13 mouse cellular contexts compared by ENCODE assay signal in the genomic region with DNA sequence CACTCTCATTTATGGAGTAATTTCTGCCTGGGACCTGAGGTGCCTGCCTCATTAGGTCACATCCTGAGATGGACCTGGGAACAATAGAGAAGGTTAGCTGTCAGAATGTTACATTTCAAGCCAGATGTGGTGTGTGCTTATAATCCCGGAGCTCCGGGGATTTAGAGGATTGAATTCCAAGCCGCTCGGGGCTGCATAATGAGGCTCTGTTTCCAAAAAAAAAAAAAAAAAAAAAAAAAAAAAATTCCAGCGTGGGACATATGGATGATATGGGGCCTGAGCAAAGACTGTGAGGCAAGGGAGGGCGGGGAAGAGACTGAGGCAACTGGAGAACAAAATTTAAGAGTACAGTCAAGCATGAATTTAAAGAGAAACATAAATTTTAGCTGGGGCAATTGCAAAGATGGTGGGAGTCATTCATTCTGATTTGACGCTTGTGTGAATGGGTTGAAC. TPM values are rescaled to one million over a fixed set of nuclear protein-coding genes. Genes with fewer than 3 reads are reported as not detected.
DNase-seq lines count a peak whose midpoint lies in the region; ATAC-seq and TF ChIP-seq lines count a peak whose summit lies in the region.
"Had no signal": no experiment of that assay in that cellular context is flagged by ENCODE, and none has a peak within 500 bp of the region (broad histone marks: within the 10 kb centered on the region; RNA-seq: fewer than 3 reads in every experiment).

No protein-coding gene starts in this region.

- ATAC-seq in heart, embryonic 15.5 days (replicated peaks; ENCODE audit: insufficient number of reproducible peaks, insufficient read depth, low FRiP score, low read depth): no peak
- ATAC-seq in embryonic facial prominence, embryonic 13.5 days (ENCODE audit: insufficient number of reproducible peaks, insufficient read depth, low FRiP score, low TSS enrichment, low read depth): peak; percentile 33; the same call in 1 of the 2 replicates
- 0 out of 2 replicates have a peak, but pooled peaks have one; percentile 40 for ATAC-seq in limb, embryonic 15.5 days (ENCODE audit: insufficient number of reproducible peaks, low FRiP score, low TSS enrichment, low read depth)
- no peak for ATAC-seq in megakaryocyte-erythroid progenitor cell, adult 5-6 weeks (replicated peaks; ENCODE audit: low FRiP score, low TSS enrichment, poor library complexity, severe bottlenecking)
- ATAC-seq in frontal cortex, adult (ENCODE audit: low TSS enrichment): no peak
- no peak for ATAC-seq in megakaryocyte, adult 5-6 weeks (ENCODE audit: poor library complexity, severe bottlenecking)

- peak overlapping the region; percentile 40; the same call in 1 of the 2 replicates for H3K27ac ChIP-seq in heart, embryonic 15.5 days
- H3K27ac ChIP-seq in ES-E14 (ENCODE audit: insufficient read depth, low read depth, low read length, poor library complexity, severe bottlenecking): no peak overlapping the region
- H3K27ac ChIP-seq in embryonic facial prominence, embryonic 13.5 days: peak overlapping the region; percentile 91
- peak overlapping the region; percentile 40 for H3K27ac ChIP-seq in limb, embryonic 15.5 days

- 0 out of 2 replicates have a peak, but pooled peaks cover 3% of the 10 kb centered on the region for H3K36me3 ChIP-seq in heart, embryonic 15.5 days
- H3K36me3 ChIP-seq in ES-E14 (ENCODE audit: control insufficient read depth, insufficient read depth, low read length, poor library complexity, severe bottlenecking): peaks cover 4% of the 10 kb centered on the region; the same call in 1 of the 2 replicates
- no peaks in the 10 kb centered on the region for H3K36me3 ChIP-seq in embryonic facial prominence, embryonic 13.5 days
- H3K36me3 ChIP-seq in limb, embryonic 15.5 days: 0 out of 2 replicates have a peak, but pooled peaks cover 3% of the 10 kb centered on the region

- no peak overlapping the region for H3K9ac ChIP-seq in heart, embryonic 15.5 days
- no peak overlapping the region for H3K9ac ChIP-seq in ES-E14 (ENCODE audit: insufficient read depth, low read depth, low read length, poor library complexity, severe bottlenecking)
- H3K9ac ChIP-seq in embryonic facial prominence, embryonic 13.5 days: 0 out of 2 replicates have a peak overlapping the region, but pooled peaks have one; percentile 27
- no peak overlapping the region for H3K9ac ChIP-seq in limb, embryonic 15.5 days

- WGBS in heart, embryonic 15.5 days: 33% methylated on average over 7 of the region's 7 CpGs
- 5% methylated on average over 7 of the region's 7 CpGs for WGBS in embryonic facial prominence, embryonic 13.5 days
- 13% methylated on average over 7 of the region's 7 CpGs for WGBS in limb, embryonic 15.5 days

- no peaks in the 10 kb centered on the region for H3K9me3 ChIP-seq in heart, embryonic 15.5 days (replicated peaks)
- H3K9me3 ChIP-seq in ES-E14 (ENCODE audit: control insufficient read depth, insufficient read depth, low read depth, low read length): no peaks in the 10 kb centered on the region
- H3K9me3 ChIP-seq in embryonic facial prominence, embryonic 13.5 days: no peaks in the 10 kb centered on the region
- H3K9me3 ChIP-seq in limb, embryonic 15.5 days: no peaks in the 10 kb centered on the region

- no peak for DNase-seq in heart, postnatal 4 days
- no peak for DNase-seq in ES-E14 (ENCODE audit: low read depth, low spot score)
- DNase-seq: cerebellum, postnatal 10 days; kidney, postnatal 36 days; thymus, postnatal 14 days had no signal

- H3K4me1 ChIP-seq in heart, embryonic 15.5 days (replicated peaks): peaks cover 33% of the 10 kb centered on the region
- H3K4me1 ChIP-seq in ES-E14 (ENCODE audit: control insufficient read depth in 2 of 2, insufficient read depth in 2 of 2, low read length in 2 of 2, poor library complexity in 1 of 2): peaks cover 5 to 20% of the 10 kb centered on the region in 2 experiments; a peak in 3 of 4 replicates
- peaks cover 43% of the 10 kb centered on the region for H3K4me1 ChIP-seq in embryonic facial prominence, embryonic 13.5 days
- peaks cover 28% of the 10 kb centered on the region for H3K4me1 ChIP-seq in limb, embryonic 15.5 days

- no peaks in the 10 kb centered on the region for H3K27me3 ChIP-seq in heart, embryonic 15.5 days
- H3K27me3 ChIP-seq in embryonic facial prominence, embryonic 13.5 days: no peaks in the 10 kb centered on the region
- H3K27me3 ChIP-seq in limb, embryonic 15.5 days: no peaks in the 10 kb centered on the region

- H3K4me3 ChIP-seq in heart, embryonic 15.5 days: no peak overlapping the region
- no peak overlapping the region for H3K4me3 ChIP-seq in ES-E14 (ENCODE audit: insufficient read depth in 1 of 2, low read depth in 1 of 2, low read length in 2 of 2, poor library complexity in 1 of 2, severe bottlenecking in 1 of 2)
- no peak overlapping the region for H3K4me3 ChIP-seq in embryonic facial prominence, embryonic 13.5 days
- H3K4me3 ChIP-seq in limb, embryonic 15.5 days: no peak overlapping the region

- in situ Hi-C loops in ES-E14 (cut with MboI; ENCODE audit: low sequenced_read_pairs in 2 of 2, unreplicated experiment in 2 of 2): no loop called here

- no peak overlapping the region for H3K4me2 ChIP-seq in heart, embryonic 15.5 days
- H3K4me2 ChIP-seq in embryonic facial prominence, embryonic 13.5 days: peak overlapping the region; percentile 38
- no peak overlapping the region for H3K4me2 ChIP-seq in limb, embryonic 15.5 days

TF ChIP-seq in ES-E14, 5 proteins besides CTCF, POLR2A, EP300 and RAD21:
- TF ChIP-seq ZC3H11A (IDR thresholded peaks at IDR 0.05; ENCODE audit: borderline replicate concordance, low read depth, low read length): no peak
- TF ChIP-seq ZNF384 (IDR thresholded peaks at IDR 0.05; ENCODE audit: low read depth, low read length): 0 out of 2 replicates have a peak, but pooled peaks have one; percentile 55

RNA-seq across cellular contexts. Expression of a gene that starts 16.7 kb away (rescaled TPM):
- polyA plus RNA-seq in heart, embryonic 15.5 days (2015; fragmentation: Nextera tagmentation; extraction: Ambion mirVana): 41.2 and 48.0 TPM in 2 replicates
- 10 to 100 TPM; 41.1 to 46.8 TPM for total RNA-seq in heart, postnatal 4 days (2021)
- total RNA-seq in ES-E14 (2012; rRNA removed): 24.7 and 37.0 TPM in 2 replicates
- polyA plus RNA-seq in embryonic facial prominence, embryonic 13.5 days (2015; fragmentation: Nextera tagmentation; extraction: Ambion mirVana): 49.2 and 50.9 TPM in 2 replicates
- 38.0 and 40.3 TPM in 2 replicates for polyA plus RNA-seq in limb, embryonic 15.5 days (2015; fragmentation: Nextera tagmentation; extraction: Ambion mirVana)
- total RNA-seq in megakaryocyte-erythroid progenitor cell, adult 5-6 weeks (2014; fragmentation: Nextera tagmentation): 12.8 and 27.1 TPM in 2 replicates
- 5.9 and 16.1 TPM in 2 replicates for total RNA-seq in megakaryocyte-erythroid progenitor cell, adult 5-6 weeks (2017)
- 4.3 and 10.3 TPM in 2 replicates for total RNA-seq in megakaryocyte, adult 5-6 weeks (2015)
- 3.8 and 14.3 TPM in 2 replicates for total RNA-seq in megakaryocyte, adult 5-6 weeks (2017)

RNA-seq across cellular contexts. Expression of a gene that starts 38.5 kb away (rescaled TPM):
- 1.2 and 1.3 TPM in 2 replicates for polyA plus RNA-seq in heart, embryonic 15.5 days (2015; fragmentation: Nextera tagmentation; extraction: Ambion mirVana)
- under 1 TPM; 0.50 TPM for total RNA-seq in heart, postnatal 4 days (2021)
- total RNA-seq in ES-E14 (2012; rRNA removed): 1.5 and 5.5 TPM in 2 replicates
- 2.1 and 2.8 TPM in 2 replicates for polyA plus RNA-seq in embryonic facial prominence, embryonic 13.5 days (2015; fragmentation: Nextera tagmentation; extraction: Ambion mirVana)
- 1.8 and 1.9 TPM in 2 replicates for polyA plus RNA-seq in limb, embryonic 15.5 days (2015; fragmentation: Nextera tagmentation; extraction: Ambion mirVana)
- total RNA-seq in megakaryocyte-erythroid progenitor cell, adult 5-6 weeks (2014; fragmentation: Nextera tagmentation): not detected in 2 replicates
- total RNA-seq in megakaryocyte-erythroid progenitor cell, adult 5-6 weeks (2017): not detected in 2 replicates
- not detected in 2 replicates for total RNA-seq in megakaryocyte, adult 5-6 weeks (2015)
- total RNA-seq in megakaryocyte, adult 5-6 weeks (2017): not detected in 2 replicates
- total RNA-seq: left cerebral cortex, postnatal 14 days; monocyte, adult 5-6 weeks had no signal

RNA-seq across cellular contexts. Expression of a gene that starts 43.8 kb away (rescaled TPM):
- polyA plus RNA-seq in heart, embryonic 15.5 days (2015; fragmentation: Nextera tagmentation; extraction: Ambion mirVana): 6.7 and 8.3 TPM in 2 replicates
- total RNA-seq in heart, postnatal 4 days (2021): 10 to 100 TPM; 30.9 to 31.4 TPM
- 13.3 and 13.6 TPM in 2 replicates for total RNA-seq in ES-E14 (2012; rRNA removed)
- 13.0 and 15.9 TPM in 2 replicates for polyA plus RNA-seq in embryonic facial prominence, embryonic 13.5 days (2015; fragmentation: Nextera tagmentation; extraction: Ambion mirVana)
- 9.0 and 10.6 TPM in 2 replicates for polyA plus RNA-seq in limb, embryonic 15.5 days (2015; fragmentation: Nextera tagmentation; extraction: Ambion mirVana)
- total RNA-seq in megakaryocyte-erythroid progenitor cell, adult 5-6 weeks (2014; fragmentation: Nextera tagmentation): 8.8 and 11.3 TPM in 2 replicates
- total RNA-seq in megakaryocyte-erythroid progenitor cell, adult 5-6 weeks (2017): 12.5 and 17.6 TPM in 2 replicates
- 17.6 and 18.9 TPM in 2 replicates for total RNA-seq in megakaryocyte, adult 5-6 weeks (2015)
- total RNA-seq in megakaryocyte, adult 5-6 weeks (2017): 21.6 and 25.9 TPM in 2 replicates

Comparison
In these comparisons a context has a peak if more than half of its experiments do, and no peak if none do; other contexts are left out.
1. ATAC-seq: peak in embryonic facial prominence, embryonic 13.5 days (single experiment) and limb, embryonic 15.5 days (single experiment); none in heart, embryonic 15.5 days (single experiment), megakaryocyte-erythroid progenitor cell, adult 5-6 weeks (single experiment), frontal cortex, adult (single experiment) and megakaryocyte, adult 5-6 weeks (single experiment).